ENCODE assay signal across 20 mouse cellular contexts in the genomic region with DNA sequence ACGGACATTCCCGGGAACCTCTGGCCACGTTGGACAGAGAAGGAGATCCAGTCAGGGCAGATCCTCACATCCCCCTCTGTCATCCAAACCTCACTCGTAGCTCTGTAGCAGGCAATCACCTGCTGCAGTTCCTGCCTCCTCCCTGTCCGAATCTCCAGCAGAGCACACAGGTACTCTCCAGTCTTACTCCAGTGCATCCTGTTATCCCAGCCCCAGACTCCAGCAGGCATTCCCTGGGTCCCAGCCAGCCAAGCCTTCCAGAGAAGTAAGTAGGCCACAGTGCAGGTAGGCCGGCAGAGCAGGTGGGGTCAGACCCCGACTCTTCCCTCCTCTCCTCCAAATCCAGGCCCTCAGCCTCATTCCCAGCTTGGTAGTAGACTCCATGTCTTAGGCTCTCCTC.
DNase-seq lines count a peak whose midpoint lies in the region; ATAC-seq and TF ChIP-seq lines count a peak whose summit lies in the region.
"Had no signal": no experiment of that assay in that cellular context is flagged by ENCODE, and none has a peak within 500 bp of the region (broad histone marks: within the 10 kb centered on the region; RNA-seq: fewer than 3 reads in every experiment).

No protein-coding gene starts in this region.

- no peak for TF ChIP-seq CTCF in liver, embryonic 14.5 days (IDR thresholded peaks at IDR 0.05; ENCODE audit: low read depth)

- WGBS in liver, embryonic 14.5 days (ENCODE audit: insufficient replicate concordance), result 87% methylated on average over 7 of the region's 7 CpGs
- 92% methylated on average over 7 of the region's 7 CpGs for WGBS in midbrain, embryonic 10.5 days

- no peak overlapping the region for H3K4me3 ChIP-seq in liver, embryonic 14.5 days (ENCODE audit: insufficient read depth in 1 of 2, low read depth in 2 of 2, low read length in 2 of 2)
- H3K4me3 ChIP-seq in midbrain, embryonic 10.5 days, result no peak overlapping the region
- H3K4me3 ChIP-seq: forebrain, embryonic 12.5 days; intestine, embryonic 15.5 days; layer of hippocampus, adult 2 months; left cerebral cortex, adult 2 months; megakaryocyte, embryonic 14.5 days had no signal

- peaks cover 7 to 27% of the 10 kb centered on the region in 2 experiments for H3K4me1 ChIP-seq in liver, embryonic 14.5 days (replicated peaks; ENCODE audit: control insufficient read depth in 2 of 2, insufficient read depth in 2 of 2, low read length in 1 of 2)
- peaks cover 9% of the 10 kb centered on the region for H3K4me1 ChIP-seq in midbrain, embryonic 10.5 days
- H3K4me1 ChIP-seq: forebrain, embryonic 12.5 days; intestine, embryonic 15.5 days had no signal

- no peaks in the 10 kb centered on the region for H3K27me3 ChIP-seq in liver, embryonic 14.5 days (ENCODE audit: control insufficient read depth, insufficient read depth, low read length)
- H3K27me3 ChIP-seq in midbrain, embryonic 10.5 days (ENCODE audit: low read depth, poor library complexity, severe bottlenecking), result no peaks in the 10 kb centered on the region
- H3K27me3 ChIP-seq: forebrain, embryonic 12.5 days; intestine, embryonic 15.5 days had no signal

- no peaks in the 10 kb centered on the region for H3K36me3 ChIP-seq in liver, embryonic 14.5 days (replicated peaks; ENCODE audit: control insufficient read depth, insufficient read depth, low read depth)
- H3K36me3 ChIP-seq in midbrain, embryonic 10.5 days, result no peaks in the 10 kb centered on the region
- H3K36me3 ChIP-seq: forebrain, embryonic 12.5 days; G1E; intestine, embryonic 15.5 days had no signal

- no peak overlapping the region for H3K9ac ChIP-seq in liver, embryonic 14.5 days (replicated peaks)
- H3K9ac ChIP-seq: forebrain, embryonic 12.5 days; hindbrain, embryonic 14.5 days; intestine, embryonic 15.5 days had no signal

- no peak for DNase-seq in cerebellum, postnatal 4 days (ENCODE audit: low spot score in 2 of 2)
- DNase-seq in cerebellum, adult 11-12 months, result peak; percentile 70
- DNase-seq in cerebellum, postnatal 25 days, result peak; percentile 56 to 71
- no peak for DNase-seq in liver, embryonic 14.5 days (ENCODE audit: low read depth in 3 of 3, low spot score in 3 of 3)
- no peak for DNase-seq in right cerebral cortex, postnatal 10 days (ENCODE audit: low spot score in 2 of 2)
- DNase-seq in urinary bladder, postnatal 36 days (ENCODE audit: low spot score in 2 of 2), result no peak
- DNase-seq in midbrain, embryonic 10.5 days (ENCODE audit: low spot score), result no peak
- DNase-seq: gastrocnemius, postnatal 14 days; heart, postnatal 14 days; lung, postnatal 10 days had no signal

- H3K9me3 ChIP-seq in liver, embryonic 14.5 days (ENCODE audit: control insufficient read depth, low read length), result no peaks in the 10 kb centered on the region
- H3K9me3 ChIP-seq in midbrain, embryonic 10.5 days (replicated peaks), result no peaks in the 10 kb centered on the region
- H3K9me3 ChIP-seq: forebrain, embryonic 12.5 days; intestine, embryonic 15.5 days; megakaryocyte, embryonic 14.5 days had no signal

- H3K27ac ChIP-seq in liver, embryonic 14.5 days, result no peak overlapping the region
- H3K27ac ChIP-seq in midbrain, embryonic 10.5 days (replicated peaks), result no peak overlapping the region
- H3K27ac ChIP-seq: forebrain, embryonic 12.5 days; hindbrain, embryonic 14.5 days; intestine, embryonic 15.5 days; layer of hippocampus, adult 2 months; left cerebral cortex, adult 2 months had no signal

- no peak for TF ChIP-seq EP300 in liver, embryonic 14.5 days (IDR thresholded peaks at IDR 0.05; ENCODE audit: low read depth)

- peak overlapping the region; percentile 70 for H3K4me2 ChIP-seq in liver, embryonic 14.5 days (ENCODE audit: low read depth)
- H3K4me2 ChIP-seq: forebrain, embryonic 12.5 days; hindbrain, embryonic 14.5 days; intestine, embryonic 15.5 days had no signal

- ATAC-seq in cerebellum, adult (ENCODE audit: insufficient number of reproducible peaks, low FRiP score, low TSS enrichment), result peak; percentile 58
- ATAC-seq in liver, embryonic 14.5 days (ENCODE audit: insufficient read depth), result no peak
- ATAC-seq: CD4-positive, CD25-positive, alpha-beta regulatory T cell, adult 4 months; intestine, embryonic 15.5 days; midbrain, embryonic 16.5 days had no signal

Comparison
In these comparisons a context has a peak if more than half of its experiments do, and no peak if none do; other contexts are left out.
1. DNase-seq: peak in cerebellum, adult 11-12 months (single experiment) and cerebellum, postnatal 25 days (2 of 2); none in cerebellum, postnatal 4 days (0 of 2), liver, embryonic 14.5 days (0 of 3), right cerebral cortex, postnatal 10 days (0 of 2), urinary bladder, postnatal 36 days (0 of 2) and midbrain, embryonic 10.5 days (single experiment).